Mouse (Mus musculus): Measurements from ENCODE around the gene Rtel1. TPM values are rescaled to one million over a fixed set of nuclear protein-coding genes. Genes with fewer than 3 reads are reported as not detected.

The Rtel1 gene
- 22.7 TPM for polyA plus RNA-seq (2014; fragmentation: Illumina TruSeq; extraction: RNeasy Lipid Tissue Mini Kit (QIAGEN cat#74804); ENCODE audit: low read depth, low replicate concordance)

DNA sequence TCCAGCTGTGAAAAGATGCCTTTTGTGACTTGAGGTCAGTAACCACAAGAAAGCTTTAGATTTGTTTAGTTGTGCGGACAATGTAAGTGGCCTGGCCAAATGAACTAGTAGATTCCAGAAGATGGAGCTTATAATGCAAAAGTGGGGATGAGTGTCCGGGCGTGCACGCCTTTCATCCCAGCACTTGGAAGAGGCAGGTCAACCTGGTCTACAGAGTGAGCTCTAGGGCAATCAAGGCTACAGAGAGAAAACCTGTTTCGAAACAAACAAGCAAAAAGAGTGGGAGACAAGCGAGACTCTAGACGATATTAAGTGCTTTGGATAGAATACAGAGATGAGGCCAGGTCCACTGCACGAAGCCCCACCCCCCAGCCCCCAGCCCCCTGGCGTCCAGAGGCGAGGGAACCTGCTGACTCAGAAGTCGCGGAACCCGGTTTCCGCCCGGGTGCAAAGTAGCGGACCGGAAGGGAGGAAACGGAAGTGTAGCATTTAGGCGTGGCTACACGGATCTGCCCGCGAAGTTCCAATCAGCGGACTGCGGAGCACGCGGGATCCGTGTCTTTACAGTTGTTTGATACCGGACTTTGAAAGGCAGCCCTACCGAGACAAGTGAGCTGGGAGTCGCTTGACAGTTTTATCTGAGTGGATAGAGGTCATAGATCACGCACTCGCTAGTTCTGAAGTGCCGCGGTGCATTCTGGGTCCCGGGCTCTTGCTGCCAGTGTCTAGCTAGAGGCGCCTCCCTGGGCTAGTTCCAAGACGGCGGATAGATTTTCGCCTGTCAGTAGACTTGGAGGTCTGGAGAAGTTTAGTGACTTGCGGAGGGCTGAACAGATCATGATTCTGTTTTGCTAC, at the start of gene Rtel1:
Gene Rtel1, plus strand, starts transcription at position 492 of the 855 bp plus-strand sequence.

DNA sequence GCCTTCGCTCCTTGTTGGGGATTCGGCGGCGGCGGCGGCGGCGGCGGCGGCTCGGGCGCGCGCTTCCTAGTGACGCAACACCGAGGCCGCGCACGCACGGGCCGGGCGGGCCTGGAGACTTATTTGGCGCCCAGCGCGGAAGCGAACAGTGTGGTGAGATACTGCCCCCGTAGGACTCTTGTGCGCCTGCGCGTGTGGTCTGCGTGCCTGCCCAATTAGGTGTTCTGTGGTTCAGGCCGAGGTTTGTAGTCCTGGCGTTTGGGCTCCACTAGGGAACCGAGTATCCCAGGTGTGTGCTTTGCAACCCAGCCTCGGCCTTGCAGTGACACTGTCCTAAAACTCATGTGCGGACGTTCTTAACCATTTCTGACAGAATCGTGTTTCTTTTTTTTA, 31.6 kb upstream of the Rtel1 start, which contains the start of gene Gmeb2:
Gene Gmeb2, minus strand, starts transcription at position 78 of the 393 bp plus-strand sequence.

DNA sequence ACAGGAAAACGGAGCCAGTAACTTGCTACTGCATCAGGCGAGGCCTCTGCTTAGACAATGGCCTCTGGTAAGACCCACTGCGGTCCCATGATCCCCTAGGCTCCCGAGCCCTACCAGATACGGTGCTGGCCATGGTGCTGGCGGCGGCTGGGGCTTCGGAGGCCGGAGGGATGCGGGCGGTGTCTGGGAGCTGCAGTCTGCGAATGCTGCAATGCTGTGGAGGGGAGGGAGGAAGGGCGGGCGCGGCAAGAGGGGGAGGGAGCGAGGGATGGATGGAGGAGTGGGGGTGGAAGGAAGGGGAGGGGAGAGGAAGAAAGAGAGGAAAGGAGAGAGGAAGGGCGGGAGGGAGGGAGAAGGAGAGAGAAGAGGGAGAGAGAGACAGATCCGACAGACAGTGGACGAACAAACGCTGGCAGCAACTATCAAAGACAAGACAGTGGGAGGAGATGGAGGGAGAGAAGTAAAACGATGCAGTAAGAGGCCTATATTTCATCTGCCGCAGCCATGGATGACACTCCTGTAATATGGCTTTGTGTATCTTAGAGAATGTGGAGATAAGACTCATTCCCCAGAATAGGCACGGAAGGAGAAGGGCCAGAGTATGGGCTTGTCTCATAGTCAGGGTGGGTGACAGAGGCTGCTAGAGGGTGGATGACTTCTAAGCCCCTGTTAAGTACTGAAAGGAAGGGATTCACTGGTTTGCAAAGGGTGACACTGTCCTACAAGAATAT, 5.3 kb upstream of the Rtel1 start, which contains the start of gene Stmn3:
Gene Stmn3, minus strand, starts transcription at position 421 of the 731 bp plus-strand sequence.

GRCm38 (mm10) chr2:181364860-181365596, 45.5 kb downstream of the Rtel1 start, which contains the start of the genes Zgpat and Arfrp1:
Zgpat (plus strand) TSS chr2:181364928.
Arfrp1 (minus strand) TSS chr2:181365404.

DNA sequence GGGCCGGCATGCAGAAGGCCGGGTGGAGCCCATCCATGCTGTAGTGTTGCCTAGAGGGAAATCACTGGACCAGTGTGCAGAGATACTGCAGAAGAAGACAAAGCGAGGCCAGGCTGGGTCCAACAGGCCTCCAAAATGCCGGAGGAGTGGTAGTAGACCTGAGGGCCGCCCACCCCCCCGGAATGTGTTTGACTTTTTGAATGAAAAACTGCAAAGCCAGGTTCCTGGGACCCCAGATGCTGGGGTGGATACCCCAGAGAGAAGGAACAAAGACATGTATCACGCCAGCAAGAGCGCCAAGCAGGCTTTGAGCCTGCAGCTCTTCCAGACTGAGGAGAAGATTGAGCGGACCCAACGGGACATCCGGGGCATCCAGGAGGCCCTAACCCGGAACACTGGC, 60.2 kb downstream of the Rtel1 start, which contains the start of gene Lime1:
Gene Lime1, plus strand, starts transcription at position 301 of the 400 bp plus-strand sequence.

Other genes starting within 250 kb of the Rtel1 start
- 0.76 TPM for gene Kcnq2, start 184.4 kb upstream of the Rtel1 start, polyA plus RNA-seq (2014; fragmentation: Illumina TruSeq; extraction: RNeasy Lipid Tissue Mini Kit (QIAGEN cat#74804); ENCODE audit: low read depth, low replicate concordance)
- gene Eef1a2, start 162.7 kb upstream of the Rtel1 start, polyA plus RNA-seq (2014; fragmentation: Illumina TruSeq; extraction: RNeasy Lipid Tissue Mini Kit (QIAGEN cat#74804); ENCODE audit: low read depth, low replicate concordance): not detected
- 0.74 TPM for gene Ppdpf, start 132.5 kb upstream of the Rtel1 start, polyA plus RNA-seq (2014; fragmentation: Illumina TruSeq; extraction: RNeasy Lipid Tissue Mini Kit (QIAGEN cat#74804); ENCODE audit: low read depth, low replicate concordance)
- gene Ptk6, start 117.0 kb upstream of the Rtel1 start, polyA plus RNA-seq (2014; fragmentation: Illumina TruSeq; extraction: RNeasy Lipid Tissue Mini Kit (QIAGEN cat#74804); ENCODE audit: low read depth, low replicate concordance): 0.07 TPM
- gene Srms, start 106.6 kb upstream of the Rtel1 start, polyA plus RNA-seq (2014; fragmentation: Illumina TruSeq; extraction: RNeasy Lipid Tissue Mini Kit (QIAGEN cat#74804); ENCODE audit: low read depth, low replicate concordance): not detected
- 2.0 TPM for gene Fndc11, start 99.7 kb upstream of the Rtel1 start, polyA plus RNA-seq (2014; fragmentation: Illumina TruSeq; extraction: RNeasy Lipid Tissue Mini Kit (QIAGEN cat#74804); ENCODE audit: low read depth, low replicate concordance)
- gene Helz2, start 77.7 kb upstream of the Rtel1 start, polyA plus RNA-seq (2014; fragmentation: Illumina TruSeq; extraction: RNeasy Lipid Tissue Mini Kit (QIAGEN cat#74804); ENCODE audit: low read depth, low replicate concordance): 0.20 TPM
- 3.8 TPM for gene Gmeb2, start 31.7 kb upstream of the Rtel1 start, polyA plus RNA-seq (2014; fragmentation: Illumina TruSeq; extraction: RNeasy Lipid Tissue Mini Kit (QIAGEN cat#74804); ENCODE audit: low read depth, low replicate concordance)
- not detected for gene Stmn3, start 5.2 kb upstream of the Rtel1 start, polyA plus RNA-seq (2014; fragmentation: Illumina TruSeq; extraction: RNeasy Lipid Tissue Mini Kit (QIAGEN cat#74804); ENCODE audit: low read depth, low replicate concordance)
- 0.88 TPM for gene Zgpat, start 45.2 kb downstream of the Rtel1 start, polyA plus RNA-seq (2014; fragmentation: Illumina TruSeq; extraction: RNeasy Lipid Tissue Mini Kit (QIAGEN cat#74804); ENCODE audit: low read depth, low replicate concordance)
- gene Arfrp1, start 45.7 kb downstream of the Rtel1 start, polyA plus RNA-seq (2014; fragmentation: Illumina TruSeq; extraction: RNeasy Lipid Tissue Mini Kit (QIAGEN cat#74804); ENCODE audit: low read depth, low replicate concordance): 36.4 TPM
- gene Lime1, start 60.3 kb downstream of the Rtel1 start, polyA plus RNA-seq (2014; fragmentation: Illumina TruSeq; extraction: RNeasy Lipid Tissue Mini Kit (QIAGEN cat#74804); ENCODE audit: low read depth, low replicate concordance): 0.50 TPM
- gene Zbtb46, start 139.7 kb downstream of the Rtel1 start, polyA plus RNA-seq (2014; fragmentation: Illumina TruSeq; extraction: RNeasy Lipid Tissue Mini Kit (QIAGEN cat#74804); ENCODE audit: low read depth, low replicate concordance): 2.3 TPM
- gene Abhd16b, start 173.5 kb downstream of the Rtel1 start, polyA plus RNA-seq (2014; fragmentation: Illumina TruSeq; extraction: RNeasy Lipid Tissue Mini Kit (QIAGEN cat#74804); ENCODE audit: low read depth, low replicate concordance): 9.6 TPM
- 13.2 TPM for gene Tpd52l2, start 177.4 kb downstream of the Rtel1 start, polyA plus RNA-seq (2014; fragmentation: Illumina TruSeq; extraction: RNeasy Lipid Tissue Mini Kit (QIAGEN cat#74804); ENCODE audit: low read depth, low replicate concordance)
- gene Dnajc5, start 200.7 kb downstream of the Rtel1 start, polyA plus RNA-seq (2014; fragmentation: Illumina TruSeq; extraction: RNeasy Lipid Tissue Mini Kit (QIAGEN cat#74804); ENCODE audit: low read depth, low replicate concordance): 16.9 TPM

Data from testis, adult 10 weeks (tissue).